Mouse (Mus musculus) stomach, embryonic 14.5 days (tissue): ENCODE data around the gene Rabl2. TPM values are rescaled to one million over a fixed set of nuclear protein-coding genes. Genes with fewer than 3 reads are reported as not detected.
A peak's percentile ranks its signal among the peaks of the same experiment; 100 is the strongest.

Experiments
- ATAC-seq: fragments of 200-750 bp; cut with Nextera tagmentation; 2 replicates; pipeline ENCODE4 v1.8.0; 2017; ENCODE audit warnings: low read depth, moderate TSS enrichment; ENCODE audit not compliant: insufficient number of reproducible peaks, insufficient read depth, low FRiP score
- H3K27ac ChIP-seq: fragments of 300-500 bp; sonication (generic); 2 replicates; pipeline ENCODE4 v1.5.1; 2014; ENCODE audit warnings: mild to moderate bottlenecking, low read length, moderate library complexity, mixed read lengths
- H3K27me3 ChIP-seq: fragments of 300-500 bp; sonication (generic); 2 replicates; pipeline ENCODE4 v1.6.1; 2014; ENCODE audit warnings: low read length, control low read depth, mixed read lengths; ENCODE audit not compliant: control insufficient read depth, insufficient read depth
- H3K36me3 ChIP-seq: fragments of 300-500 bp; sonication (generic); 2 replicates; pipeline ENCODE4 v1.6.1; 2014; ENCODE audit warnings: mild to moderate bottlenecking, control low read depth, low read length, moderate library complexity, mixed read lengths; ENCODE audit not compliant: control insufficient read depth, insufficient read depth
- H3K4me1 ChIP-seq: fragments of 300-500 bp; sonication (generic); 2 replicates; pipeline ENCODE4 v1.6.1; 2014; ENCODE audit warnings: low read length, control low read depth, mixed read lengths; ENCODE audit not compliant: control insufficient read depth, insufficient read depth
- H3K4me2 ChIP-seq: fragments of 300-500 bp; sonication (generic); replicated peaks from 2 replicates; pipeline ENCODE4 v1.6.1; 2014; ENCODE audit warnings: low read depth, low read length, control low read depth
- H3K4me3 ChIP-seq: fragments of 300-500 bp; sonication (generic); 2 replicates; pipeline ENCODE4 v1.5.1; 2014; ENCODE audit warnings: low read depth, low read length, control low read depth
- H3K9ac ChIP-seq: fragments of 300-500 bp; sonication (generic); replicated peaks from 2 replicates; pipeline ENCODE4 v1.6.1; 2014; ENCODE audit warnings: low read depth, mild to moderate bottlenecking, control low read depth, low read length, moderate library complexity, mixed read lengths
- H3K9me3 ChIP-seq: fragments of 300-500 bp; sonication (generic); 2 replicates; pipeline ENCODE4 v1.6.1; 2016; ENCODE audit warnings: low read depth, low read length, control low read depth; ENCODE audit not compliant: control insufficient read depth
- WGBS: fragments of 180-500 bp; shearing (Covaris S2); extraction: QIAGEN DNeasy Blood & Tissue Kit; methylation state at CpG from one replicate; pipeline ENCODE4 v1.1.7; 2014; 5-methylcytosine and 5-hydroxymethylcytosine counted together
- polyA plus RNA-seq: library from polyadenylated mRNA; unstranded; fragments of >200 nt; fragmentation: Nextera tagmentation; extraction: Ambion mirVana; gene quantifications from 2 replicates; pipeline ENCODE4 v1.2.1, GENCODE M21; 2014

The Rabl2 gene
- polyA plus RNA-seq, 1 experiment from 2014 or later = 52.8 TPM

GRCm38 (mm10) chr15:89544171-89544570 lies 47.6 kb downstream of the Rabl2 start:
- Histone ChIP-seq H3K9ac (no peak overlapping the region), H3K4me3 (no peak overlapping the region), H3K4me2 (no peak overlapping the region), H3K4me1 (no peaks in the 10 kb centered on the region), H3K27ac (no peak overlapping the region), H3K36me3 (no peaks in the 10 kb centered on the region; the same call in 1 of the 2 replicates), H3K27me3 (no peaks in the 10 kb centered on the region), H3K9me3 (no peaks in the 10 kb centered on the region)
- WGBS = 89% methylated on average over 7 of the region's 7 CpGs
- ATAC-seq = no peak

- H3K4me1 ChIP-seq = no peaks in the 10 kb centered on the region
- no peak for ATAC-seq
- no peaks in the 10 kb centered on the region for H3K9me3 ChIP-seq
- H3K36me3 ChIP-seq = no peaks in the 10 kb centered on the region
- H3K27ac ChIP-seq = no peak overlapping the region
- H3K27me3 ChIP-seq = no peaks in the 10 kb centered on the region
- no peak overlapping the region for H3K9ac ChIP-seq
- WGBS = 93% methylated on average over 10 of the region's 10 CpGs
- H3K4me3 ChIP-seq = no peak overlapping the region
- H3K4me2 ChIP-seq = no peak overlapping the region
Measured at GRCm38 (mm10) chr15:89533843-89534207, 57.9 kb downstream of the Rabl2 start.

- Histone ChIP-seq H3K27me3 (no peaks in the 10 kb centered on the region), H3K27ac (no peak overlapping the region), H3K9me3 (no peaks in the 10 kb centered on the region), H3K9ac (no peak overlapping the region), H3K4me2 (0 out of 2 replicates have a peak overlapping the region, but pooled peaks have one; percentile 10), H3K4me3 (no peak overlapping the region), H3K4me1 (no peaks in the 10 kb centered on the region), H3K36me3 (no peaks in the 10 kb centered on the region)
- 78% methylated on average over 23 of the region's 23 CpGs for WGBS
- ATAC-seq = no peak
Measured at GRCm38 (mm10) chr15:89532924-89533842, 58.5 kb downstream of the Rabl2 start.

Other genes starting within 250 kb of the Rabl2 start
- gene Lmf2, start 236.3 kb downstream of the Rabl2 start, polyA plus RNA-seq = 46.5 and 47.0 TPM in 2 replicates
- gene Ncaph2, start 236.2 kb downstream of the Rabl2 start, polyA plus RNA-seq = 148 and 159 TPM in 2 replicates
- 4.6 and 6.8 TPM in 2 replicates for gene Sco2, start 218.1 kb downstream of the Rabl2 start, polyA plus RNA-seq
- 1.1 and 2.5 TPM in 2 replicates for gene Tymp, start 214.9 kb downstream of the Rabl2 start, polyA plus RNA-seq
- 0.80 and 1.3 TPM in 2 replicates for gene Odf3b, start 212.6 kb downstream of the Rabl2 start, polyA plus RNA-seq
- gene Klhdc7b, start 207.0 kb downstream of the Rabl2 start, polyA plus RNA-seq = 0.06 TPM in 1 of 2 replicates, not detected in the other
- not detected in 2 replicates for gene Syce3, start 181.4 kb downstream of the Rabl2 start, polyA plus RNA-seq
- gene Cpt1b, start 166.1 kb downstream of the Rabl2 start, polyA plus RNA-seq = 0.46 and 0.53 TPM in 2 replicates
- gene C730034F03Rik, start 162.3 kb downstream of the Rabl2 start, polyA plus RNA-seq = 2.4 and 3.5 TPM in 2 replicates
- not detected in 2 replicates for gene Gm44502, start 162.2 kb downstream of the Rabl2 start, polyA plus RNA-seq
- gene Chkb, start 162.0 kb downstream of the Rabl2 start, polyA plus RNA-seq = 52.2 and 54.5 TPM in 2 replicates
- gene Mapk8ip2, start 138.0 kb downstream of the Rabl2 start, polyA plus RNA-seq = 3.1 and 4.0 TPM in 2 replicates
- gene Arsa, start 114.5 kb downstream of the Rabl2 start, polyA plus RNA-seq = 14.8 and 16.7 TPM in 2 replicates
- gene Shank3, start 92.3 kb downstream of the Rabl2 start, polyA plus RNA-seq = 2.4 and 2.8 TPM in 2 replicates
- 0.27 and 0.64 TPM in 2 replicates for gene Acr, start 23.6 kb downstream of the Rabl2 start, polyA plus RNA-seq
- gene Syt10, start 249.9 kb upstream of the Rabl2 start, polyA plus RNA-seq = 0.31 and 0.43 TPM in 2 replicates